ENCODE assay signal across 17 mouse cellular contexts in genomic region chr10:8498951-8499891, GRCm38 (mm10). TPM values are rescaled to one million over a fixed set of nuclear protein-coding genes. Genes with fewer than 3 reads are reported as not detected.
DNase-seq lines count a peak whose midpoint lies in the region; ATAC-seq and TF ChIP-seq lines count a peak whose summit lies in the region.
"Had no signal": no experiment of that assay in that cellular context is flagged by ENCODE, and none has a peak within 500 bp of the region (broad histone marks: within the 10 kb centered on the region; RNA-seq: fewer than 3 reads in every experiment).

No protein-coding gene starts in this region.

- no peak for TF ChIP-seq POLR2A in brain, embryonic 14.5 days (IDR thresholded peaks at IDR 0.05; ENCODE audit: borderline replicate concordance, extremely low read depth, insufficient read depth, insufficient read length, poor library complexity, severe bottlenecking)

- no peaks in the 10 kb centered on the region for H3K36me3 ChIP-seq in forebrain, postnatal 0 days (ENCODE audit: insufficient read depth)
- H3K36me3 ChIP-seq in forebrain, embryonic 10.5 days (replicated peaks): no peaks in the 10 kb centered on the region
- no peaks in the 10 kb centered on the region for H3K36me3 ChIP-seq in lung, postnatal 0 days (ENCODE audit: insufficient read depth, low read length)
- H3K36me3 ChIP-seq in midbrain, embryonic 14.5 days (ENCODE audit: control insufficient read depth, insufficient read depth, low read length): no peaks in the 10 kb centered on the region
- H3K36me3 ChIP-seq: limb, embryonic 10.5 days; neural tube, embryonic 13.5 days; stomach, embryonic 15.5 days had no signal

- ATAC-seq in forebrain, postnatal 0 days: peak; percentile 84
- ATAC-seq in lung, postnatal 0 days: peak; percentile 50
- ATAC-seq in common myeloid progenitor, adult 5-6 weeks (replicated peaks; ENCODE audit: low read depth, poor library complexity, severe bottlenecking): peak; percentile 45; the same call in 1 of the 2 replicates
- no peak for ATAC-seq in midbrain, embryonic 14.5 days (ENCODE audit: low FRiP score, low TSS enrichment)
- ATAC-seq: CD4-positive, CD25-positive, alpha-beta regulatory T cell, adult 4 months; intestine, postnatal 0 days had no signal

- peak; percentile 56 for DNase-seq in forebrain, postnatal 0 days
- no peak for DNase-seq in forebrain, embryonic 10.5 days (ENCODE audit: extremely low spot score, low spot score)
- peak; percentile 43 for DNase-seq in lung, postnatal 0 days (ENCODE audit: low spot score)
- DNase-seq in lung, postnatal 4 days: no peak
- peak; percentile 13 for DNase-seq in brain, embryonic 14.5 days (ENCODE audit: low read depth)
- DNase-seq in thymus, postnatal 10 days (ENCODE audit: low spot score in 2 of 2): no peak
- no peak for DNase-seq in midbrain, embryonic 14.5 days
- DNase-seq: adrenal gland, postnatal 25 days; kidney, postnatal 4 days; right cerebral cortex, adult 18-20 months had no signal

- H3K4me2 ChIP-seq in forebrain, postnatal 0 days (ENCODE audit: low read depth): no peak overlapping the region
- no peak overlapping the region for H3K4me2 ChIP-seq in lung, postnatal 0 days (replicated peaks; ENCODE audit: low read depth, low read length)
- H3K4me2 ChIP-seq in midbrain, embryonic 14.5 days (ENCODE audit: low read length): no peak overlapping the region
- H3K4me2 ChIP-seq: midbrain, embryonic 11.5 days; neural tube, embryonic 13.5 days; stomach, embryonic 15.5 days had no signal

- 57% methylated on average over 13 of the region's 13 CpGs for WGBS in forebrain, postnatal 0 days
- 81% methylated on average over 13 of the region's 13 CpGs for WGBS in forebrain, embryonic 10.5 days
- 55% methylated on average over 13 of the region's 13 CpGs for whole genome bisulfite sequencing in lung, postnatal 0 days
- 81% methylated on average over 13 of the region's 13 CpGs for WGBS in midbrain, embryonic 14.5 days

- no peaks in the 10 kb centered on the region for H3K27me3 ChIP-seq in forebrain, postnatal 0 days (ENCODE audit: insufficient read depth, low read length)
- H3K27me3 ChIP-seq in forebrain, embryonic 10.5 days (ENCODE audit: poor library complexity, severe bottlenecking): no peaks in the 10 kb centered on the region
- no peaks in the 10 kb centered on the region for H3K27me3 ChIP-seq in lung, postnatal 0 days (replicated peaks; ENCODE audit: insufficient read depth, low read length)
- H3K27me3 ChIP-seq in midbrain, embryonic 14.5 days (ENCODE audit: control insufficient read depth, insufficient read depth, low read length): no peaks in the 10 kb centered on the region
- H3K27me3 ChIP-seq: neural tube, embryonic 13.5 days; stomach, embryonic 15.5 days had no signal

- no peaks in the 10 kb centered on the region for H3K9me3 ChIP-seq in forebrain, postnatal 0 days (ENCODE audit: low read length)
- no peaks in the 10 kb centered on the region for H3K9me3 ChIP-seq in forebrain, embryonic 10.5 days
- H3K9me3 ChIP-seq in lung, postnatal 0 days (ENCODE audit: low read length): no peaks in the 10 kb centered on the region
- no peaks in the 10 kb centered on the region for H3K9me3 ChIP-seq in midbrain, embryonic 14.5 days (ENCODE audit: control insufficient read depth, low read length)
- H3K9me3 ChIP-seq: limb, embryonic 10.5 days; neural tube, embryonic 13.5 days; stomach, embryonic 15.5 days had no signal

- TF ChIP-seq EP300 in lung, postnatal 0 days (IDR thresholded peaks at IDR 0.05): no peak

- H3K4me1 ChIP-seq in forebrain, postnatal 0 days (ENCODE audit: insufficient read depth): no peaks in the 10 kb centered on the region
- peaks cover 7% of the 10 kb centered on the region for H3K4me1 ChIP-seq in forebrain, embryonic 10.5 days
- H3K4me1 ChIP-seq in lung, postnatal 0 days (ENCODE audit: insufficient read depth, low read depth, low read length): no peaks in the 10 kb centered on the region
- no peaks in the 10 kb centered on the region for H3K4me1 ChIP-seq in midbrain, embryonic 14.5 days (ENCODE audit: control insufficient read depth, insufficient read depth, low read length)
- H3K4me1 ChIP-seq: stomach, embryonic 15.5 days had no signal

- no peak overlapping the region for H3K9ac ChIP-seq in forebrain, postnatal 0 days
- H3K9ac ChIP-seq in lung, postnatal 0 days (replicated peaks; ENCODE audit: low read depth): no peak overlapping the region
- no peak overlapping the region for H3K9ac ChIP-seq in midbrain, embryonic 14.5 days (replicated peaks; ENCODE audit: low read length)
- H3K9ac ChIP-seq: neural tube, embryonic 13.5 days; stomach, embryonic 15.5 days had no signal

- no peak overlapping the region for H3K27ac ChIP-seq in forebrain, postnatal 0 days (ENCODE audit: low read depth, low read length)
- no peak overlapping the region for H3K27ac ChIP-seq in forebrain, embryonic 10.5 days
- no peak overlapping the region for H3K27ac ChIP-seq in lung, postnatal 0 days (ENCODE audit: low read length)
- H3K27ac ChIP-seq in midbrain, embryonic 14.5 days (replicated peaks; ENCODE audit: low read depth, low read length): no peak overlapping the region
- H3K27ac ChIP-seq: limb, embryonic 10.5 days; neural tube, embryonic 13.5 days; stomach, embryonic 15.5 days had no signal

- TF ChIP-seq CTCF in forebrain, postnatal 0 days (IDR thresholded peaks at IDR 0.05; ENCODE audit: low read depth): no peak
- TF ChIP-seq CTCF in lung, postnatal 0 days (IDR thresholded peaks at IDR 0.05): no peak
- TF ChIP-seq CTCF in brain, embryonic 14.5 days (IDR thresholded peaks at IDR 0.05; ENCODE audit: borderline replicate concordance, extremely low read depth, insufficient read depth, insufficient read length): no peak

- no peak overlapping the region for H3K4me3 ChIP-seq in forebrain, postnatal 0 days (ENCODE audit: low read depth, low read length)
- no peak overlapping the region for H3K4me3 ChIP-seq in forebrain, embryonic 10.5 days
- no peak overlapping the region for H3K4me3 ChIP-seq in lung, postnatal 0 days (ENCODE audit: low read depth, low read length)
- no peak overlapping the region for H3K4me3 ChIP-seq in midbrain, embryonic 14.5 days (replicated peaks; ENCODE audit: low read depth, low read length)
- H3K4me3 ChIP-seq: limb, embryonic 10.5 days; neural tube, embryonic 13.5 days; stomach, embryonic 15.5 days had no signal

RNA-seq across cellular contexts. Expression of gene Ust, which starts 19.4 kb away (rescaled TPM):
- total RNA-seq in forebrain, postnatal 0 days (2014; rRNA removed): 8.9 and 9.6 TPM in 2 replicates
- 5.2 and 5.7 TPM in 2 replicates for polyA plus RNA-seq in forebrain, postnatal 0 days (2015; fragmentation: Nextera tagmentation; extraction: Ambion mirVana)
- 2.2 TPM in 2 replicates for polyA plus RNA-seq in forebrain, embryonic 10.5 days (2016; fragmentation: Nextera tagmentation; extraction: Ambion mirVana)
- polyA plus RNA-seq in lung, postnatal 0 days (2015; fragmentation: Nextera tagmentation; extraction: Ambion mirVana): 6.3 and 6.8 TPM in 2 replicates
- 3.7 and 4.4 TPM in 2 replicates for polyA plus RNA-seq in brain, embryonic 14.5 days (2012; rRNA removed)
- 1.0 and 1.2 TPM in 2 replicates for total RNA-seq in common myeloid progenitor, adult 5-6 weeks (2017)
- polyA plus RNA-seq in midbrain, embryonic 14.5 days (2014; fragmentation: Nextera tagmentation; extraction: Ambion mirVana): 3.4 and 4.0 TPM in 2 replicates

Comparison
In these comparisons a context has a peak if more than half of its experiments do, and no peak if none do; other contexts are left out.
1. DNase-seq: peak in forebrain, postnatal 0 days (single experiment), lung, postnatal 0 days (single experiment) and brain, embryonic 14.5 days (single experiment); none in forebrain, embryonic 10.5 days (single experiment), lung, postnatal 4 days (0 of 2), thymus, postnatal 10 days (0 of 2) and midbrain, embryonic 14.5 days (single experiment).